Mouse (Mus musculus) liver, embryonic 14.5 days (tissue): Measurements from ENCODE around the gene Rmnd5b.

Source experiments
- CTCF ChIP-seq: IDR thresholded peaks from 2 replicates; pipeline ENCODE4 v1.5.1; 2016; ENCODE audit warnings: antibody characterized with exemption, low read depth, control low read depth
- EP300 ChIP-seq: IDR thresholded peaks from 2 replicates; pipeline ENCODE4 v1.6.1; 2016; ENCODE audit warnings: antibody characterized with exemption, low read depth

DNA sequence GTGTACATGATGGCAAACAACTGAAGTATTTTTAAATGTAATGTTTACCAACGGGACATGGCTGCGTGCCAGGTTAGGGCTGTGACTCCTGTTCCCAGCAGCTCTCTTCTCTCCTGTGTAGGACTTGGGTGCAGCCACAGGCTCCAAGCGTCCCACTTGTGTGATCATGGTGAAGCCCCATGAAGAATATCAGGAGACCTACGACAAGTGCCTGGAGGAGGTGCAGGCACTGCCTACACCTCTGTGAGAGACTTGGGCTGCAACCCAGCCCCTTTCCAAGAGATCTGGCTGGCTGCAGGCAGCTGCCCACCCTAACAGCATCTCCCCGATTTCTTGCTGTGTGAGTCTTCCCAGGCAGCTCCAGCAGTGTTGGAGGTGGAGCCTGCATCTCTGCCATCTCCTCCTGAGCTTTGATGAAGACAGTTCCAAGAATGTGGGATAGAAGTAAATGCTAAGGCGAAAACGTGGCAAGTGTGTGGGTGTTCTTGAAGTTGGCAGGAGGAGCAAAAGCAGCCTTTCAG, 12.7 kb downstream of the Rmnd5b start:
- no peak for TF ChIP-seq CTCF
- no peak for TF ChIP-seq EP300
